Mouse (Mus musculus) gastrocnemius, adult 18-20 months (tissue): ENCODE measurements at regions not wholly inside any gene's neighbourhood (a gene's known extent, or its start where the extent isn't known, plus 50 kb on each side); places are given as distances from the start of the nearest gene placed in this dataset.

Experiments
- DNase-seq: peaks from one replicate; pipeline ENCODE4 v3.0.0; 2021; ENCODE audit warnings: low spot score

GRCm38 (mm10) chr10:68378212-68378611 is 99.7 kb upstream of the Arid5b start:
- no peak for DNase-seq

GRCm38 (mm10) chr10:68377479-68377878 is 98.9 kb upstream of the Arid5b start:
- DNase-seq, result no peak

DNA sequence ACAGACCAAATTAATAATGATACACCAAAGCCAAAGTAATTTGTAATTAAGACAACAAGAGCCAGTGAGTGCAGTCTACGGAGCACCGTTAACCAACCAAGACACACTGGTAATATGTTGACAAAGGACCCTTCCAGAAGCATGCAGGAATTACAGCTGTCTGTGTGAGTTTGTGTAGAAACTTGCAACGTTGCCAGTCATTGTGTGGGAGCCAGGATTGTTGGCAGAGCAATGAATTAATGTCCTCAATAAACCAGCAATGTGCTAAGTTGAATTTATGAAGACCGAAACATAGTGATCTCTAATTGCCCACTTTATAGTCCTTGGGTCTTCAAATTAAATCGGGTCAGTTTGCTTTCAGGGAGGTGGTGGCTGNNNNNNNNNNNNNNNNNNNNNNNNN is 95.3 kb upstream of the Arid5b start:
- no peak for DNase-seq

DNA sequence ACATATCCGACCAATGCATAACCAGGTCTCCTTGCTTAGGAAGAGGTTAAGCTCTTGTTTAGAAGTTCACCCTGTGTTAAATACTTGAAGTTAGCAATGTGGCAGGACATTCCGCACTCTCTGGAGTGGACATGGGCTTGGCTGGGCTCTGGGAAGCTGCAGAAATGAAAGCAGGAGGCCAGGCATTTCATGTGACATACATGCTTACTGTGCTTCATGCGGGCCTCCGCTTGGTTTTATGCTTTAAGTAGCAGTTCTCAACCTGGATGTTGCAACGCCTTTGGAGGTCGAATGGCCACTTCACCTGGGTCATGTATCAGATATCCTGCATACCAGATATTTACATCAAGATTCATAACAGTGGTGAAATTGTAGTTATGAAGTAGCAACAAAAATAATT is 93.2 kb upstream of the Arid5b start:
- no peak for DNase-seq

DNA sequence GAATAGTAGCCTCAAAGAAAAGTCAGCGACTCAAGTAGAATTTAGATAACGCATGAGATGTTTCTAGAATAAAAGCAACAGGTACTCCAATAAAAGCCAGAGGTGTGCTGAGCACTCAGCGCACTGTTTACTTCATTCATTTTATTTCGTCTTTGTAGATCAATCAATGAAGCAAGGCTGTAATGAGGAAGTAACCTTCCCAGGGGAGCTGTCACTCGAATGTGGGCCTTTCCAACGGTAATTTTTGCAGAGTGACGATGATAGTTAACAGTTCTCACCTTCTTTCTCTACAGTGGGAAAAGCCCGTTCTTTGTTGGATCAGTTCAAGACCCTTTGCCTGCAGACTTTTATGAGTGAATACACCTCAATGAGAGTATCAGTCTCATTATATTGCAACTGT is 92.4 kb upstream of the Arid5b start:
- no peak for DNase-seq

GRCm38 (mm10) chr10:68366796-68367195 is 88.3 kb upstream of the Arid5b start:
- no peak for DNase-seq

DNA sequence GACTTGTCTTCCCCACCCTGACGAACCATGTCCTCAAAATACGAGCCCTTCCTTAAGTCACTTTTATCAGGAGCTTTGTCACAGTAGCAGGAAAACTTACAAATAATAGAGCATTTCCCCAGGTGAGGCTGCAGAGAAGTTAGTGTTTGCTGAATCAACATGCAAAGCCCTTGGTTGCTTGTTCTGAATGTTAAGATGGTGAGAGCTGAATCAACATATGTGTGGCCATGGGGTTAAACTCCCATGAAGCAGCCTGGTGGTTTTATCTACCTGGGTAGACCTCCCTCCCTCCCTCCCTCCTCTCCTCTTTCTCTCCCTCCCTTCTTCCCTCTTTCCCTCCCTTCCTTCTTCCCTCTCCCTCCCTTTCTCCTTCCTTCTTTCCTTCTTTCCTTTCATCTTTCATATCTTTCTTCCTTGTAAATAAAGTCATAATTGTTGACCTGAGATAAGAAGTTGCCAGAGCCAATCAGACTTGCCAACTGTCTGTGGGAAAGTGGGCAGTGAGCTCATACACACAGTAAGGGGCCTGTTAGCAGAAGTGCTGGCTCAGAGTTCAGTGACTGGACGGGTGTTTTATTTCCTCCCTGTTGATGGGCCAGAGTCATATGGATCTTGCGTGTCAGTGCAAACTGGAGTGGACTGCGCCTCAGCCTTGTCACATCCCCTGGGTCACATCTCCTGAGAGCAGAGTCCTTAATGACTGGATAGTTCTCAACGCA is 82.4 kb upstream of the Arid5b start:
- no peak for DNase-seq

DNA sequence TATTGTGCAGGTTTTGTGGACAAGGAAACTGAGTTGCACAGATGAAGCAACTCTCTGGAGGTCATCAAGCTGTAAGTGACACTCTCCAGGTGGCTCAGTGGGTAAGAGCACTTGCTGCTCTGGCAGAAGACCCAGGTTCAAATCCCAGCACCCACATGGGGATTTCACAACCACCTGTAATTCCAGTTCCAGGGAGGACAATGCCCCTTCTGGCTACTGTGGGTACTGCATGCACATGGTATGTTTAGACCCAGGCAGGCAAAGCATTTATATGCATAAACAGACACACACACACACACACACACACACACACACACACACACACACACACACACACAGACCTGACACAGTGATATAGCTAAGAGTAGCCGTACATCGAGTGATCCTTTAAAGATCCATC is 80.6 kb upstream of the Arid5b start:
- DNase-seq, result no peak

DNA sequence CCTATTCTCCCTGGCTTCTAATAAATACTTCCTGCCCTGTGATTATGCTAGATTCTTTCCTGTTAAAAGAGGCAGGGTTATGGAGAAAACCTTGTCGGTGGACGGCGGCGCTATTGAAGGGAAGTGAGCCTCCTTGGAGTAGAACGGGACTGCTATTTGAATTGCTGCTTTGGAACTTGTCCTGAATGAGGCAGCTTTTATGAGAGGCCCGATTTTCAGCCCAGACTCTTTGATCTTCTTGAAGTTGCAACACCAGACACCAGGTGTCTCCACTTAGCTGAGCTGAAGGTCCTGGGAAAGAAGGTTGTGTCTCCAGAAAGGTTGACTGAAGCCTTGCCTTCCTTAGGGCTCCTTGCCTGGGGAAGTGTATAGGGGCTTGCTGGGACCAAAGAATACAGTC is 78.4 kb upstream of the Arid5b start:
- DNase-seq, result no peak

DNA sequence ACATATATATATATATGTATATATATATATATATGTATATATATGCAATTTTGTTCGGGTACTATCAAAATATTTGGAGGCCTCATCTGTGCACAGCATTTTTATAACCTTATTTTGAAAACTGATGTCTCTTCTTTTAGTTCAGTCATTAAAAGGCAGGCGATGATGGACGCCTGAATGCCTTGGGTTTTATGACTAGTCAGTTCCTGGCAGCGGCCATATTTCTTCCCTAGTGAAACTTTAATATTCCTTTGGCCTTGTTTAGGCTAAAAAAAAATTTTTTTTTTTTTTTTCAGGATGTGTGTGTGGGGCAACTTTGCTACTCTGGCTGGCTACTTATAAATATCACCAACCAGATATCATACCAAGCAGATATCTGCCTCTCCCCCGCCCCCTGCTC is 78.0 kb upstream of the Arid5b start:
- no peak for DNase-seq

- DNase-seq, result no peak
Observed at GRCm38 (mm10) chr10:68356093-68356485, 77.5 kb upstream of the Arid5b start.

- no peak for DNase-seq
Observed at GRCm38 (mm10) chr10:68355471-68356092, 77.0 kb upstream of the Arid5b start.

- no peak for DNase-seq
Observed at GRCm38 (mm10) chr10:68354335-68355231, 76.0 kb upstream of the Arid5b start.

DNA sequence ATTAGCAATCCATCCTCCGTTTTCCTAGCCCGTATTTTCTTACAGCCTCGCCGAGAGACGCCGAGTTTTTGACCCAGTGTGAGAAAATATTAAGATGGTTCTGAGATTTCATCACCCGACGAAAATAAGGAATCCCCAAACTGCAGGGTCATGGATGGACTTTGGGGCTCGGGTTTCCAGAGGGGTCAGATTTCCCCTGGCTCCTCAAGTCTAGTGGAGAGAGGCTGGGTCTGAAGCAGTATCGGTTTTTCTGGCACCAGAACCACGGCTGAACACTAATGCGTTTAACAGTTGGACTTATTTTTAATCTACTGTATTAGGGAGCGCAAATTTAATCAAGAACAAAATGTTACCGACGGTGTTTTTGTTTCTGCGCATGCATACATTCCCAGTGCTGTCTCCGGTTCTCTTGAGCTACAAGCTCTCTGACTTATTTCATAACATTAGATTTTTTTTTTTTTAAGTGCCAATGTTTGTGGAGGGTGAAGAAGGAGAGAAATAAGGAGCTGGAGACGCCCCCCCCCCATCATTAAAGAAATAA is 75.2 kb upstream of the Arid5b start:
- peak; percentile 63 for DNase-seq

GRCm38 (mm10) chr10:68351841-68352555 is 73.5 kb upstream of the Arid5b start:
- DNase-seq, result no peak

- no peak for DNase-seq
Observed at GRCm38 (mm10) chr10:68351441-68351840, 72.9 kb upstream of the Arid5b start.

DNA sequence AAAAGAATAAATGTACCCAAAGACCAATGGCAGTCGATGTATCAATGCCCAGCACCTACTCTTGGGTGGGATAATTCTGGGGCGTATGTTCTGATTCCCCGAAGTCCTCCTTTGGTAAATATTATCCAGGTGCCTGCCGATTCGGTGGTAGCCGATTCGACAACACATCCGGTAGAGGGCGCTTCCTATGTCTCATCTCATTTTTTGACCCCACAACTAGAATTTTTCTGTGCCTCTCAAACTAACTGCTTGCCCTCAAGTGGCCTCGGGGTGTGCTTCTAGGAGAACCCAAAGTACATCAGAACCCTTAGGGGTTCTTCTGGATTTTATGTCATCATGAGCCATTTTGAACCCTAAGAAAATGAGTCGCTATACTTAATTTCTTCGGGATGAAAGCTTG is 72.3 kb upstream of the Arid5b start:
- DNase-seq, result no peak

DNA sequence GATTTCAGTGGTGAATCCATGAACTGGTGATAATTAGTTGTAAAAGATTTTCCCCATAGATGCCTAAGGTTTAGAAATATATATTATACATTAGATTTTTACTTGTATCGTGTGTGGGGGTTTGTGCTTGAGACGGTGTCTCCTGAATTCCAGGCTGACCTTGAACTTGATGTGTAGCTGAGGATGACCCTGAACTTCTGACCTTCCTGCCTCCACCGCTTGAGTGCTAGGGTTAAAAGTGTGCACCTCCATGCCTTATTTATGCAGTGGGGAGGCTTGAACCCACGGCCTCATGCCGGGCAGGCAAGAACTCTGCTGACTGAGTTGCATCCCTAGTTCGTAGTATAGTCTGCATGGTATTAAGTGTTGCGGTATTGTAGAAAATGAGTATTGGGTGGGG is 69.3 kb upstream of the Arid5b start:
- DNase-seq, result no peak

DNA sequence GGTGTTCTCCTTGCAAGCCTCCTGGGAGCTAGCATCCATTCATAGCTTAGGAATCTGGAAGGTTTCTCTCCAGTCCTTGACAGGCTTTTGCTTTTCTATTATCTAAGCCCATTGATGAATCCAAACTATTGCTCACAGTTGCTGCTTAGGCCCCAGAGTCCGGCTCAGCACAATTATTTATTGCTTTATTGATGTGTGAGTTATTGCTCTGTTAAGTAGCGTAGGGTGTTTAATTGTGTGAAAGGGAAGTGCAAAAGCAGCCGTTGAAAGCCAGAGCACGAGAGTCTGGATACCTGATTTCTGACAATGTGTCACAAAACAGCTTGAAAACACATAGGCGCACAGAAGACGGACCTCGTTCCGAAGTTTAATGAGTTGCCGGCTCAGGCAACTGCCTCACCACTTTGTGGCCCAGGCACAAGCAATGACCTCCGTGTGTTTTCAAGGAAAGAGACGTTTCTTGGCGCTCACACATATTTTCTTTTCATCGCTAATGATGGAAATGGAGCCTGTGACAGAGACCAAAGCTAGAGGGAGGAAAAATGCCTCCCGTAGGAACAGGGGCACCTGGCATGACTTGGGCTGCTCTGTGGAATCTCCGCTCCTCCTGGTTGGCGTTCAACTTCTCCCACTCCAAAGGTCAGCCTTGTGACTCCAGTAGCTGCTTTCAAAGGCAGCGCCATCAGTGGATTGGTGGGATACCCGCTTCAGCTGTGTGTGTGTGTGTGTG is 66.6 kb upstream of the Arid5b start:
- no peak for DNase-seq

DNA sequence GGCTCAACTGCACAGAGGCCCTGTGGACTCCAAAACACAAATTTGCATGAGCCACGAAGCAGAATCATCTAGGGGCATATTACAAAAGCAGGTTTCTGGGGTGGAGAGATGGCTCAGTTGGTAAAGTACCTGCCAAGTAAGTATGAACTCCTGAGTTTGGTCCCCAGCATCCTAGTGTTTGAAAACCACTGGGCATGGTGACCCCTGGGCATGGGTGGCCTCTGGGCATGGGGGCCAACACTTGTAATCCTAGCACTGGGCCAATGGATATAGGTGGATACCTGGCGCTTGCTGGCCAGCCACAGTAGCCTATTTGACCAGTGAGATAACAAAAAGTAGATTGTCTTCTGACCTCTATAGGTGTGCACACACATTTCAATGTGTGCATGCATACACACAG is 65.7 kb upstream of the Arid5b start:
- DNase-seq, result no peak

DNA sequence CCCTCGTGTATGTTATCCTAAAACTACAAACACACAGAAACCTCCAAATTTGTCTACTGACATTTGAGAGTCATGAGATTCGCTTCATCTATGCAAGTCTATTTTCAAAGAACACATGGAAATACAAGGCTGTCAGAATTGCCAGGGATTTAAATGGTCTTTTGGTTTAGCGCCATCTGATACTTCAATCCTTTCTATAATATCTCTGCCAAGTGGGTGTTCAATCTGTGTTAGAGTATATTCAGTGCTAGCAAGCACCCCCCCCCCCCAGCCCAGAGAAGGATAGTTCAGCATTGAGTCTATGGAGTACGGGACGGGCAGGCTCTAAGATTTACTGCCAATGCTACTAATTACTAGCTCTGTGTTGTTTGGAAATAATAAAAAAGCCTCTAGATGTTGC is 55.5 kb upstream of the Arid5b start:
- DNase-seq, result no peak
